Mouse (Mus musculus) T-helper 1 cell (primary cell): ENCODE measurements around the gene Mpig6b.

Experiments used
- in situ Hi-C: fragments of 300-600 bp; cut with MboI, MseI; formaldehyde crosslinking; loops from one replicate; pipeline ENCODE4 v1.15.1; 2025; ENCODE audit warnings: high pct_unique_total_duplicates

Mpig6b gene

GRCm38 (mm10) chr17:35066084-35066483, at the start of gene Mpig6b:
TSS of gene Mpig6b (minus strand) at chr17:35066184.
- in situ Hi-C loops = no loop called here

- in situ Hi-C loops = loop anchor here (25.0 kb wide), 1 partner anchor 478 kb away; the partner anchor contains the start of genes Atf6b, Fkbpl, Ppt2 and Prrt1
Observed at GRCm38 (mm10) chr17:35115046-35116019, 49.3 kb upstream of the Mpig6b start, which contains the start of gene Ly6g5b. TSS of gene Ly6g5b (minus strand) at chr17:35115428.

DNA sequence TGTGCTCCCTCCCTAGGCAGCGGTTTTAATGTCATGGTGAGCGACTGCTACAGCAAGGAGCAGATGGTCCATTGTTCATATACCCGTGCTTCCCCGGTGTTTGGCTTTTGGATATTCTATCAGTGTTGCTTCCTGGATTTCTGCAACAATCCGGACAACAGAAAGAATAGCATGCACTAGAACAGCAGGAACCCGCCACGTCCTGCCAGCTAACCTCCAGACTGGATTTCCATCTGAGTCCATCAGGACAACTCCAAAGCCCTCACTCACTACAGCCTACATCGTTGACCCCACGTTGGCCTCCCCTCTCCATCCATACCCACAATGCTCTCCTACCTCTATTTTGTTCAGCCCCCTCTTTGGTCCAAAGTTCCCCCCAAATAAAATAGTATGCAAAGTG, 45.8 kb upstream of the Mpig6b start:
- in situ Hi-C loops = loop anchor here (25.0 kb wide), 1 partner anchor 474 kb away; the partner anchor contains the start of genes Atf6b, Fkbpl, Ppt2 and Prrt1

DNA sequence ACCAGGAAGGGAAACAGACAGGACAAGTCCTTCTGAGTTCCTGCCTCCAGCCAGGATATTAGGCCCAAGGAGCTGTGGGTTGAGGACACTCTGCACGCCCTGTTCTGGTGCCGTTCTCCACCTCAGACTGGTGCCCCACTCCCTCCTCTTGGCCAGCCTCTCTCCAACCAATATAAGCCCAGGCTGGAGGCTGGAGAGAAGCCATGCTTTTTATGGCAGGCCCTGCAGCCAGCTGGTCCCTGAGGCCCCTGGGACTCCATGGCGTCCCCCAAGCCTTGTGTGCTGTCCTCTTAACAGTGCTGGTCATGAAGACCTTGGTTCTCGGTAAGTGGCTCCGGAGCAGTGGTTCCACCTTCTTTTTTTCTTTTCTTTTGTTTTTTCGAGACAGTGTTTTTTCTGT, 42.1 kb upstream of the Mpig6b start, which contains the start of gene Ly6g5c:
TSS of gene Ly6g5c (plus strand) at position 183 of the 400 bp plus-strand sequence.
- in situ Hi-C loops = loop anchor here (25.0 kb wide), 1 partner anchor 471 kb away; the partner anchor contains the start of genes Atf6b, Fkbpl, Ppt2 and Prrt1

DNA sequence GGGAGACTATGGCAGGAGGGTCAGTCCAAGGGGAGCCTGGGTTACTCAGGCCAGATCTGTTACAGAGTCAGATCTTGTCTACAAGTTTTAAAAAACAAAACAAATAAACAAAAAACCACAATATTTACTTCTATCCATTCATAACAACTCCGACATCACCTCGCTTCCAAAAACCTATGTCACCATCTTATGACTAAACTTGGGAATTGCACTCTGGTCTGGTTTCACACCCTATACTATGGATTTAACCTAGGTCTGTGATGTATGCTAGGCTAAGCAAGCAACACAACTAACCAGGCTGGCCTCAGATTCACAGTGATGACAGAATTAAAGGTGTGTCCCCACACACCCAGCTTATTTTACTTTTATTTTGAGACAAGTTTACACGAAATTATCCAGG, 40.5 kb upstream of the Mpig6b start:
- in situ Hi-C loops = loop anchor here (25.0 kb wide), 1 partner anchor 469 kb away; the partner anchor contains the start of genes Atf6b, Fkbpl, Ppt2 and Prrt1

DNA sequence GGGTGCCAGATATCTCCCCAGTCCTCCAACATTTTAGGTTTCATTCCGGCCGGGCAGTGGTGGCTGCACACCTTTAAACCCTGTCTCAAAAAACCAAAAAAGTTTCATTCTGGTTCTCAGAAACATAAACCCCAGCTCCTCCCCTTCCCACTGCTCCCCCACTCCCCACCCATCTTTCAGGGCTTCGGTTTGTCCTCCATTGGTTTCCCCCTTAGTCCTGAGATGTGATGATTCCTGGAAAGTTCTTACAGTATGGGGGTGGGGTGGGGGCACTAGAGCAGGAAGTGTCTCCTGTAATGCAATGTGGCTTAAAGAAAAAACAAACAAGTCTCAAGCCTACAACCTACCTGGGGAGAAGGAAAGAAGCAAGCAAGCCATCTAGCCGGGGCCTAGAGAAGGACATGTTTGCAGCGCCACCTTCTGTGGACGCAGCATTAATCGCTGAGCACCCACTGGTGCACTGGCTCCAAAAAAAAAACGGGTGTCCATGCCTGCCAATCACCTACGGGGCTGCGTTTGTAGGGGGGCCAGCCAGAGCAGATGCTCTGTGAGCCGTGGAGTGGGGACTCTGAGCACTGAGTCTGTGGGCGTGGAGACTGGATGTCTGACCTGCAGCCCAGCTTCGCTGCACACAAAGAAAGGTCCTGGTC, 39.9 kb upstream of the Mpig6b start:
- in situ Hi-C loops = loop anchor here (25.0 kb wide), 1 partner anchor 469 kb away; the partner anchor contains the start of genes Atf6b, Fkbpl, Ppt2 and Prrt1

DNA sequence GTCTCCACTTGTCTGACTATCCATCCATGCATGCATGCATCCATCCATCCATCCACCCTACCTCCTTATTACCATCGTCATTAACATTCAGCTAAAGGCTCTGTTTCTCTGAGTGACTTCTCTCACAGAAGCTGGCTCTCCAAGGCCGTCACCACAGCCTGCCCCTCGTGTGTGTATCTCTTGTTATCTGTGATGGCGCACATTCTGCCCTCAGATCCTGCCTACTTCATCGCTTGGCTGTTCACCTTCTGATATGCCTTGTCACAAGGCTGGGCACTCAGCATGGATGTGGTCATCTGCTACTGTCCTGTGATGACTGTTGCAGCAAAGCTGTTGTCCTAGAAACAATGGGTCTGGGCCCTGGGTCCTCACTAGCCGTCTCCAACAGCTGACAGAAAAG, 38.8 kb upstream of the Mpig6b start:
- in situ Hi-C loops = loop anchor here (25.0 kb wide), 1 partner anchor 467 kb away; the partner anchor contains the start of genes Atf6b, Fkbpl, Ppt2 and Prrt1

DNA sequence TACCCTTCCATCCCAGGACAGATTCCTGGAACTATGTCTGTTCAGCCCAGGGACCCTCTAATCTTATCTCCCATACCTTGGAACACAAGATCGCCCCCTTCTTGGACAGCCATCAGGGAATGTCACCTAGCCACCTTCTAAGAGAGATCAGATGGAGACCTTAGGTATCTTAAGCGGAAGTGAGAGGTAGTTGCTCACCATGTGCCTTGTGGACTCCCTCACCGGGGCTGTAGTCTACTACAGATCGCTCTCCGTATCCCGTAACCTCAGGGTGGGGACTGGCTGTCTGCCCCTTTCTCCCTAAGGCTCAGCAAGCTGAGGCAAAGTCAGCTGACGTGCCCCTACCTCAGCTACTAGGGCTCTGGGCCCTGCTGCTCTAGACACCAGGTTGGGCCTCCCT, 38.1 kb upstream of the Mpig6b start:
- in situ Hi-C loops = loop anchor here (25.0 kb wide), 1 partner anchor 467 kb away; the partner anchor contains the start of genes Atf6b, Fkbpl, Ppt2 and Prrt1

DNA sequence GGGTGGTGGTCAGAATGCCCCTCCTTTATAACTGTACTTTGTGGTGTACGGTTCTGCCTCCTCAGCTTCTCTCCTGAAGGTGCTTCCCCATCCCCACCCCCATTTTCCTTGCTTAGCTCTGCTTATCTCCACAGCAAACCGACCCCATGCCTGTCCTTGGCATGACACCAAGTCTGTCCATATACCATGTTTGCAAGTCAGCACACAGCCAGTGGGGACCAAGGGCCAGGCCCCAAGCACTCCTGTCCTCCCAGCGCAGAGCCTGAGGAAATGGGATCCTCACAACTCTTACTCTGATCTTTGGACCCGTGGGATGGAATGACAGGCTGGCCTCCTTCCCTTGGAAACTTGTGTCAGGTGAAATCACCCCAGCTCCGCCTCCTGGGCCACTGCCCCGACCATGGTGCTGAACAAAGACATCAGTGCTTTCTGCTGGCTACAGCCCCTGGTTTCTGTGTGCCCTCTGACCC, 37.3 kb upstream of the Mpig6b start:
- in situ Hi-C loops = loop anchor here (25.0 kb wide), 1 partner anchor 466 kb away; the partner anchor contains the start of genes Atf6b, Fkbpl, Ppt2 and Prrt1

- in situ Hi-C loops = loop anchor here (25.0 kb wide), 1 partner anchor 465 kb away; the partner anchor contains the start of genes Atf6b, Fkbpl, Ppt2 and Prrt1
Observed at GRCm38 (mm10) chr17:35102299-35102698, 36.3 kb upstream of the Mpig6b start.

- in situ Hi-C loops = loop anchor here (25.0 kb wide), 1 partner anchor 464 kb away; the partner anchor contains the start of genes Atf6b, Fkbpl, Ppt2 and Prrt1
Observed at GRCm38 (mm10) chr17:35101161-35101560, 35.2 kb upstream of the Mpig6b start.

DNA sequence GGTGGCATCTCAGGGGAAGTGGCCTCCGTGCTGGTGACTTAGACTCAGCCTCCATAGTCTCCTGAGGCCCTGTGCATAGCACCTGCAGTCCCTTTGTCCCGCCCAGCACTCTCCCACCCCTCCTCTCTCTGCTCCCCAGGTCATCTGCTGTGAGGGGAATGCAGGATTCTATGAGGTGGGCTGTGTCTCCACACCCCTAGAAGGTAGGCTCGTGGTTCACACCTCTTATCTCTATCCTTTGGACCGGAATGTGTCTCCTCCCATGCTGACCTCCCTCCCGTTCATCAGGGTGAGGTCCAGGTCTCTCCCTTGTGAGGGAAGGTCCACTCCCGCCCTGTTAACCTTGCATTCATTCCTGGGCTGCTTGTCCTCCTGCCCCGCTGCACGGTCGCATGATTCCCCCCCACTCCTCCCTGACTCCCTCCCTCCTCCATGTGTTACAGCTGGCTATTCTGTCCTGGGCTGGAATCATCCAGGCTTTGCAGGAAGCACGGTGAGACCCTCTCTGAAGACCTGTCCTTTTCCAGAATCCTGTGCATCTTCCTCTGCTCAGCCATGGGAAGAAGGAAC, 34.3 kb upstream of the Mpig6b start:
- in situ Hi-C loops = loop anchor here (25.0 kb wide), 1 partner anchor 463 kb away; the partner anchor contains the start of genes Atf6b, Fkbpl, Ppt2 and Prrt1

GRCm38 (mm10) chr17:35097164-35097655, 31.2 kb upstream of the Mpig6b start:
- in situ Hi-C loops = no loop called here

DNA sequence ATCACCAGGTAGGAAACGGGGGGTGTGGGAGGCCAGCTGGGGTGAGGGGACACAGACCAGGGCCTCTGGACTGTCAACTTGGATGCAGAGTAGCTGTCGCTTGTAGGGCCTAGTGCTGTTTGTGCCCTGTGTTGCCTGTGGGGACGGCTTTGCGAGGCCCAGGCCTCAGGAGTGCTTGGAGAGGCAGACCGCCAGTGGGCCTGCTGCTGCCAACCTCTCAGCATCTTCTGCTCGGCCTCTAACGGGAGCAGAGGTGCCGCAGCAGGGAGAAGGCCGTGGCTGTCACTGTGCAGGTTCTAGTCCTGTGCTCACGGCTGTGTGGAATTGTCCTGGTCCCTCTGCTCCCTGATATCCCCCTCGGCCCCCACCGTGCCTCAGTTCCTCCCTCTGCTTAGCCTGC, 30.6 kb upstream of the Mpig6b start:
- in situ Hi-C loops = no loop called here

DNA sequence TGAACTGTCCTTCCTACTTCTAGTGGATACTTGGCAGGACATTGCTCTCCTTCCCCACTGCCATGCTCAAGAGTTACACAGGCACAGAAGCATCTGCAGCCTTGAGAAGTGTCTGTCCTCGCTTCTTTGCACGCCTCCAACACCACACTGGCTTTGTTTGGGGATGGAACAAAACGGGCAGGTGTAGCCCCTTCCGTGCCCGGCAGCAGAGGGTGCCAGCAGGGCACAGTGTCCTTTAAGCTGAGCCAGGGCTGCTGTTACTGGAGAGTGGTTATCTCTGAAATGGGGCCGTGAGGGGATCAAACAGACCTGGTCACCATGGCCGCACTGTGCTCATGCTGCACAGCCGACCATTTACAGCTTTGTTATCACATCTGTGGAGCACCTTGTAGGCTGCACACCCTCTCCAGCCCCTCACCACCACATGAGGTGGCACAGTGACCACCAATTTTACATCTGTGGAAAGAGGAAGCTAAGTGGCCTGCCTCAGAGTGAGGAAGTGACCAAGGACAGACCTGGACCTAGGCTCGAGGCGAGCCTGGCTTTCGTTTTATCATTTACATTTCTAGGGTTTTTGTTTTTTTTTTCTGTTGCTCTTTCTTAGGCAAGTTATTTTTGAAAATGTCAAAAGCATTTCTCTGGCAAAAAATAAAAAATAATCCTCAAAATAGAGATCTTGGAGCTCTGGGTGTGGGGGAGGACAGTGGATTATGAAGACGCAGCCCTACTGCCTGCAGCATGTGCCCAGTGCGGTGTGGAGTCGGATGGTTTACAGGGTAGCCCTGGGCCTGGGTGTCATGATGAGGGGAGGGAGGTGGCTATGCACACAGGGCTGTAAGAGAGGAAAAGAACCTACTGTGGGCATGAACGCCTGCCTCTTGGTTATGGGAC, 28.7 kb upstream of the Mpig6b start:
- in situ Hi-C loops = no loop called here

GRCm38 (mm10) chr17:35092403-35093198, 26.6 kb upstream of the Mpig6b start:
- in situ Hi-C loops = no loop called here

DNA sequence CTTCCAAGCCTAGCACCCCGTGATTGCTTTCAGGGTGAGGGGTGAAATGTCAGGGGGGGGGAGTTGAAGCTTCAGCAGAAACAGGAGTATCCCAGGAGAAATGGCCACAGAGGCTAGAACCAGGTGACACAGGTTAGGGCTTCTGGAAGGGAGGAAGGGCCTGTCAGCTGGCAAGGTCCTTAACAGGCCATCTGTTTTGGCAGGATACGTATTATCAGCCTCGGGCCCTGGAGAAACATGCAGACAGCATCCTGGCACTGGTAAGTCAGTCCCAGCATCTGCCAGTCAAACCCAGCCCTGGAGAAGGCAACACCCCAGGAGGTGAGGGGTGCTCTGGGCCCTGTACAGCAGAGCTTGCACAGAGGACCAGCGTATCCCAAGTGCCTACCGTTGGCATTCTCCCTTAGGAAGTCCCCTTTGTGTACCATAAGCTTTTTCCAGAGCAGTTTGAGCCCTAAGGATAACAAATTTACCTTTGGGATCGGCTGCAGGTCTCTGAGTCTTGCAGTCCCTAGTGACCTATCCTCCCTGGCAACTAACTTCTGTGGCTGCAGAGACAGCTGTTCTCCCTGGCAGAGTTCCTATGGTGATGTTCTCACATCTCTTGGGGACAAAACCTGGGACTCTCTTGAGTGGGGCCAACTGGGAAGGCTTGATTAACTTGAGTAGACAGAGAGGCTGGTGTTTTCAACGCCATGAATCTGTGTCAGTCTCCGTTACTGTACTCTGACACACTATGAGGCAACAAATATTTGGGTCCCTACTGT, 24.4 kb upstream of the Mpig6b start:
- in situ Hi-C loops = no loop called here
